Mouse (Mus musculus) MEL (cell line): ENCODE data around the gene N4bp1. TPM values are rescaled to one million over a fixed set of nuclear protein-coding genes. Genes with fewer than 3 reads are reported as not detected.

Source experiments
- DNase-seq: peaks from one replicate; pipeline ENCODE4 v3.0.0; 2011; ENCODE audit warnings: low read depth, low spot score
- H3K27ac ChIP-seq: 2 replicates; pipeline ENCODE4 v1.5.1; 2012; ENCODE audit warnings: low read depth, mild to moderate bottlenecking, control low read depth, low read length, moderate library complexity; ENCODE audit not compliant: control insufficient read depth
- H3K27me3 ChIP-seq, 2 experiments: fragments of 150-350 bp in 1 of 2; sonication (generic) in 1 of 2; 2 replicates each; pipeline ENCODE4 v1.6.1; 2012; ENCODE audit warnings: low read length in 2 of 2, mild to moderate bottlenecking in 2 of 2, improper control_type of control experiment in 1 of 2, moderate library complexity in 1 of 2; ENCODE audit not compliant: insufficient read depth in 2 of 2, control insufficient read depth in 1 of 2
- H3K36me3 ChIP-seq, 2 experiments: 2 replicates each; pipeline ENCODE4 v1.6.1; 2012 to 2014; ENCODE audit warnings: low read length in 2 of 2, improper control_type of control experiment in 1 of 2, inconsistent platforms in 1 of 2, mild to moderate bottlenecking in 1 of 2; ENCODE audit not compliant: insufficient read depth in 2 of 2, control insufficient read depth in 1 of 2
- H3K4me1 ChIP-seq, 2 experiments: fragments of 150-350 bp in 1 of 2; sonication (generic) in 1 of 2; 2 replicates each; pipeline ENCODE4 v1.6.1; 2012; ENCODE audit warnings: low read length in 2 of 2, improper control_type of control experiment in 1 of 2, mild to moderate bottlenecking in 1 of 2; ENCODE audit not compliant: insufficient read depth in 2 of 2, control insufficient read depth in 1 of 2
- H3K4me3 ChIP-seq, 2 experiments: fragments of 150-350 bp in 1 of 2; sonication (generic) in 1 of 2; 2 replicates each; pipeline ENCODE4 v1.5.1; 2012; ENCODE audit warnings: low read depth in 2 of 2, low read length in 2 of 2, mild to moderate bottlenecking in 2 of 2, moderate library complexity in 2 of 2, control low read depth in 1 of 2, improper control_type of control experiment in 1 of 2; ENCODE audit not compliant: control insufficient read depth in 1 of 2, insufficient read depth in 1 of 2
- H3K79me2 ChIP-seq: 2 replicates; pipeline ENCODE4 v1.6.1; 2012; ENCODE audit warnings: mild to moderate bottlenecking, low read length, moderate library complexity; ENCODE audit not compliant: control insufficient read depth, poor library complexity, insufficient read depth
- H3K9ac ChIP-seq: 2 replicates; pipeline ENCODE4 v1.6.1; 2012; ENCODE audit warnings: low read depth, mild to moderate bottlenecking, control low read depth, low read length, moderate library complexity; ENCODE audit not compliant: control insufficient read depth, poor library complexity, severe bottlenecking
- H3K9me3 ChIP-seq: fragments of 150-350 bp; sonication (generic); replicated peaks from 2 replicates; pipeline ENCODE4 v1.6.1; 2012; ENCODE audit warnings: mild to moderate bottlenecking, low read length, improper control_type of control experiment, moderate library complexity; ENCODE audit not compliant: insufficient read depth
- BHLHE40 ChIP-seq: IDR thresholded peaks from 2 replicates; pipeline ENCODE4 v1.6.1; 2012; ENCODE audit warnings: low read depth, mild to moderate bottlenecking, inconsistent platforms, low read length, improper control_type of control experiment, borderline replicate concordance
- E2F4 ChIP-seq: IDR thresholded peaks from 2 replicates; pipeline ENCODE4 v1.6.1; 2011; ENCODE audit warnings: low read depth, low read length, improper control_type of control experiment, borderline replicate concordance
- ELF1 ChIP-seq: IDR thresholded peaks from 2 replicates; pipeline ENCODE4 v1.6.1; 2014; ENCODE audit warnings: low read depth, mild to moderate bottlenecking, inconsistent platforms, low read length, improper control_type of control experiment, moderate library complexity
- EP300 ChIP-seq, 2 experiments: IDR thresholded peaks; 2 replicates each; pipeline ENCODE4 v1.6.1; 2011; ENCODE audit warnings: improper control_type of control experiment in 2 of 2, low read length in 2 of 2, low read depth in 1 of 2, mild to moderate bottlenecking in 1 of 2
- GABPA ChIP-seq: IDR thresholded peaks from 2 replicates; pipeline ENCODE4 v1.6.1; 2012; ENCODE audit warnings: low read depth, mild to moderate bottlenecking, inconsistent platforms, low read length, improper control_type of control experiment, moderate library complexity
- MAZ ChIP-seq: IDR thresholded peaks from 2 replicates; pipeline ENCODE4 v1.6.1; 2012; ENCODE audit warnings: low read depth, mild to moderate bottlenecking, inconsistent platforms, low read length, improper control_type of control experiment
- MEF2A ChIP-seq: IDR thresholded peaks from 2 replicates; pipeline ENCODE4 v1.6.1; 2014; ENCODE audit warnings: low read depth, mild to moderate bottlenecking, inconsistent platforms, low read length, improper control_type of control experiment; ENCODE audit not compliant: poor library complexity, insufficient replicate concordance, severe bottlenecking; ENCODE audit errors: extremely low read depth
- MYB ChIP-seq: IDR thresholded peaks from 2 replicates; pipeline ENCODE4 v1.6.1; 2011; ENCODE audit warnings: mild to moderate bottlenecking, low read depth, low read length, improper control_type of control experiment
- POLR2AphosphoS5 ChIP-seq: IDR thresholded peaks from 2 replicates; pipeline ENCODE4 v1.6.1; 2012; ENCODE audit warnings: low read depth, borderline replicate concordance, mild to moderate bottlenecking, inconsistent platforms, low read length, moderate library complexity, mixed read lengths
- RAD21 ChIP-seq: IDR thresholded peaks from 2 replicates; pipeline ENCODE4 v1.6.1; 2011; ENCODE audit warnings: mild to moderate bottlenecking, low read depth, low read length, improper control_type of control experiment
- RCOR1 ChIP-seq: IDR thresholded peaks from 2 replicates; pipeline ENCODE4 v1.6.1; 2012; ENCODE audit warnings: low read depth, mild to moderate bottlenecking, inconsistent platforms, low read length, improper control_type of control experiment
- SIN3A ChIP-seq: IDR thresholded peaks from 2 replicates; pipeline ENCODE4 v1.6.1; 2012; ENCODE audit warnings: low read length, improper control_type of control experiment, inconsistent platforms
- SMC3 ChIP-seq: IDR thresholded peaks from 2 replicates; pipeline ENCODE4 v1.6.1; 2011; ENCODE audit warnings: low read depth, low read length, improper control_type of control experiment
- TAL1 ChIP-seq: IDR thresholded peaks from 2 replicates; pipeline ENCODE4 v1.6.1; 2012; ENCODE audit warnings: mild to moderate bottlenecking, inconsistent platforms, low read length, moderate library complexity, mixed read lengths
- UBTF ChIP-seq: IDR thresholded peaks from 2 replicates; pipeline ENCODE4 v1.6.1; 2012; ENCODE audit warnings: low read depth, mild to moderate bottlenecking, inconsistent platforms, low read length, improper control_type of control experiment, moderate library complexity, borderline replicate concordance; ENCODE audit not compliant: insufficient read depth
- ZKSCAN1 ChIP-seq: IDR thresholded peaks from 2 replicates; pipeline ENCODE4 v1.6.1; 2012; ENCODE audit warnings: low read depth, mild to moderate bottlenecking, inconsistent platforms, low read length, improper control_type of control experiment, moderate library complexity
- ZMIZ1 ChIP-seq: IDR thresholded peaks from 2 replicates; pipeline ENCODE4 v1.6.1; 2012; ENCODE audit warnings: low read depth, mild to moderate bottlenecking, inconsistent platforms, low read length, improper control_type of control experiment, moderate library complexity
- ZNF384 ChIP-seq: IDR thresholded peaks from 2 replicates; pipeline ENCODE4 v1.6.1; 2012; ENCODE audit warnings: low read depth, mild to moderate bottlenecking, inconsistent platforms, low read length, improper control_type of control experiment
- polyA plus RNA-seq, 2 experiments: library from polyadenylated mRNA; stranded (reverse) in 1 of 2; unstranded in 1 of 2; fragments of >175 nt in 1 of 2; fragments of >200 nt in 1 of 2; gene quantifications; 2 replicates each; pipeline versions ENCODE4 v1.2.1 to v1.2.4; 2012; ENCODE audit warnings: low replicate concordance in 2 of 2, low read depth in 1 of 2; ENCODE audit not compliant: insufficient read length in 2 of 2, insufficient read depth in 1 of 2, missing spikeins in 1 of 2
- total RNA-seq: library from RNA; depleted of rRNA; stranded (reverse); fragments of 300-350 nt; gene quantifications from 2 replicates; pipeline ENCODE4 v1.2.3, GENCODE M21; 2012

Gene N4bp1
- total and polyA plus RNA-seq, 3 experiments = 13.4 to 24.0 TPM; not detected in 1

DNA sequence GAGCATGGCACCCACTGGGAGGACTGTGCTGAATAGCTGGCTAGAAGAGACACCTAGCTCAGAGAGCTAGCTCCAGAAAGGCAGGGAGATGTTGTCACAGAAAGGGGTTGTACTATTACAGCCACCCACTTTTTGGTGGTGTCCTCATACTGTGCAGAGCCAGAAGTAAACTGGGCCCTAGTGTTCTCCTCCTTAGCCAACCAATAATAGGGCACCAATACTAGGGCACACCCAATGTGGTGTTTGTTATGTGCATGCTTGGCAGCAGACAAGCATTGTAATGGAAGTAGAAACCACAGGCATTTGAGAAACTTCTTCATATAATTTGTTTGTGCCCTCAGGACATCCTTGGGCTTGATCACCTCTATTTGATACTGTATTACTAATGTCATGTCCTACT is 58.5 kb downstream of the N4bp1 start:
- DNase-seq = no peak
- H3K27me3 ChIP-seq = no peaks in the 10 kb centered on the region
- H3K79me2 ChIP-seq = no peaks in the 10 kb centered on the region
- no peak overlapping the region for H3K4me3 ChIP-seq
- no peaks in the 10 kb centered on the region for H3K4me1 ChIP-seq
- H3K9me3 ChIP-seq = no peaks in the 10 kb centered on the region
- no peak overlapping the region for H3K9ac ChIP-seq
- TF ChIP-seq RCOR1 (no peak), BHLHE40 (no peak), EP300 (IDR thresholded peaks at IDR 0.05; ENCODE audit: low read depth in 1 of 2, low read length in 2 of 2) (no peak), ZNF384 (no peak), GABPA (no peak), ZMIZ1 (no peak), MAZ (no peak), POLR2AphosphoS5 (no peak), UBTF (no peak), RAD21 (no peak), ZKSCAN1 (no peak), ELF1 (no peak), MEF2A (no peak), TAL1 (no peak), E2F4 (no peak), SMC3 (no peak), MYB (no peak), SIN3A (no peak)
- TF ChIP-seq, all 39 proteins: peak for 0
- Histone ChIP-seq H3K36me3 (no peaks in the 10 kb centered on the region), H3K27ac (no peak overlapping the region)

DNA sequence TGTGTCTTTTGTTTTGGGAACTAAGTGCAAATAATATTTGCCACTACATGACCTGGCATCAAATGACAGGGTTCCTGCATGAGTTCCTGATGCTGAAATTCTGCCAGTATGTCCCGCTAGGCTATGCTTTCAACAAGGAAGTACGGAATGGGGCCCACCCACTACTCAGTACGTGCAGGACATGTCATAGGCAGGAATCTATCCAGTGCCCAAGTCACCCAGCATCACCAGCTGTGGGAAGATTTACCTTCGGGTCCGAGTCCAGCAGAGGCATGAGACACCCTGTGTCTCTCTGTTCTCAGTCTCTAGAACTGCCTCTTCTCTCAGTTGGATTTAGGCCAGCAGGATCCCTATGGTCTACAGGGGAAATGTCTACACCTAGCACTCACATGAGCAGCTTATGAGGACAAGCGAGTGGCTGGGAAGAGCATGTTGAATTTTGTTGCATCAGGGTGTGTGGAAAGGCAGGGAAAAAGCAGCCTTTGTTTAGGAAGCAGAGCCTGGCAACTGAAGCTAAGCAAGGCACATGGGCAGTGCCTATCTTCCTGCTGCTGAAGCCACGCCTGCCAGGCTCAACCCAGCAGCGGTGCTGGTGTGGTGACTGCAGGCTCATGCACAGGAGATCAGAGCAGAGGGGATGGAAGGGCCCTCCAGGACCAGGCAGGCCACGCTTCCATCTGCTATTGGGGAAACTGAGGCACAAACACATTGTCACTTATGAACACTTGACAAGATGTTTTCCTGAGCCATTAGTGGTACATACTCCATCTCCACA is 59.2 kb downstream of the N4bp1 start:
- Histone ChIP-seq H3K9me3 (no peaks in the 10 kb centered on the region), H3K79me2 (no peaks in the 10 kb centered on the region), H3K36me3 (no peaks in the 10 kb centered on the region), H3K4me3 (no peak overlapping the region), H3K27me3 (no peaks in the 10 kb centered on the region), H3K9ac (no peak overlapping the region), H3K4me1 (no peaks in the 10 kb centered on the region), H3K27ac (no peak overlapping the region)
- DNase-seq = no peak
- TF ChIP-seq ELF1 = no peak
